Mouse (Mus musculus) liver, embryonic 11.5 days (tissue): ENCODE results near the gene Tanc2. TPM values are rescaled to one million over a fixed set of nuclear protein-coding genes. Genes with fewer than 3 reads are reported as not detected.

ENCODE experiments used
- ATAC-seq: fragments of 200-750 bp; cut with Nextera tagmentation; replicated peaks from 2 replicates; pipeline ENCODE4 v1.8.0; 2017; ENCODE audit warnings: moderate number of reproducible peaks, mild to moderate bottlenecking, moderate TSS enrichment, moderate library complexity; ENCODE audit not compliant: low FRiP score
- DNase-seq: peaks from one replicate; pipeline ENCODE4 v3.0.0-alpha.2; 2017; ENCODE audit warnings: low spot score
- H3K27ac ChIP-seq: fragments of 300-500 bp; sonication (generic); 2 replicates; pipeline ENCODE4 v1.5.1; 2014; ENCODE audit warnings: mild to moderate bottlenecking, low read depth, low read length, control low read depth
- H3K27me3 ChIP-seq: fragments of 300-500 bp; sonication (generic); replicated peaks from 2 replicates; pipeline ENCODE4 v1.6.1; 2014; ENCODE audit warnings: low read length, mixed read lengths; ENCODE audit not compliant: control insufficient read depth, insufficient read depth
- H3K36me3 ChIP-seq: fragments of 300-500 bp; sonication (generic); 2 replicates; pipeline ENCODE4 v1.6.1; 2014; ENCODE audit warnings: mild to moderate bottlenecking, low read length, moderate library complexity, mixed read lengths; ENCODE audit not compliant: control insufficient read depth, insufficient read depth
- H3K4me1 ChIP-seq: fragments of 300-500 bp; sonication (generic); replicated peaks from 2 replicates; pipeline ENCODE4 v1.6.1; 2014; ENCODE audit warnings: low read length, mixed read lengths; ENCODE audit not compliant: control insufficient read depth, insufficient read depth
- H3K4me2 ChIP-seq: fragments of 300-500 bp; sonication (generic); 2 replicates; pipeline ENCODE4 v1.6.1; 2014; ENCODE audit warnings: mild to moderate bottlenecking, control low read depth, moderate library complexity
- H3K4me3 ChIP-seq: fragments of 300-500 bp; sonication (generic); 2 replicates; pipeline ENCODE4 v1.5.1; 2014; ENCODE audit warnings: low read depth, low read length, control low read depth
- H3K9ac ChIP-seq: fragments of 300-500 bp; sonication (generic); 2 replicates; pipeline ENCODE4 v1.6.1; 2014; ENCODE audit warnings: low read depth, low read length, control low read depth
- H3K9me3 ChIP-seq: fragments of 300-500 bp; sonication (generic); 2 replicates; pipeline ENCODE4 v1.6.1; 2016; ENCODE audit warnings: low read length, inconsistent platforms, mixed read lengths; ENCODE audit not compliant: control insufficient read depth
- WGBS: fragments of 180-500 bp; shearing (Covaris S2); extraction: QIAGEN DNeasy Blood & Tissue Kit; methylation state at CpG from one replicate; pipeline ENCODE4 v1.1.7; 2014; 5-methylcytosine and 5-hydroxymethylcytosine counted together
- polyA plus RNA-seq: library from polyadenylated mRNA; unstranded; fragments of >200 nt; fragmentation: Nextera tagmentation; extraction: Ambion mirVana; gene quantifications from 2 replicates; pipeline ENCODE4 v1.2.1, GENCODE M21; 2014

Tanc2 gene
- polyA plus RNA-seq, 1 experiment from 2014 or later, result 6.9 TPM

GRCm38 (mm10) chr11:105953402-105953801 is 363.6 kb downstream of the Tanc2 start:
- DNase-seq (no peak), ATAC-seq (no peak)
- Histone ChIP-seq H3K27ac (no peak overlapping the region), H3K27me3 (peaks cover 4% of the 10 kb centered on the region; the same call in 1 of the 2 replicates), H3K4me3 (no peak overlapping the region), H3K9me3 (no peaks in the 10 kb centered on the region), H3K4me1 (no peaks in the 10 kb centered on the region), H3K9ac (no peak overlapping the region), H3K4me2 (no peak overlapping the region), H3K36me3 (no peaks in the 10 kb centered on the region)
- 72% methylated on average over 6 of the region's 6 CpGs for WGBS

GRCm38 (mm10) chr11:105955815-105956430 is 366.1 kb downstream of the Tanc2 start:
- 90% methylated on average over 28 of the region's 28 CpGs for WGBS
- no peak for ATAC-seq
- no peak overlapping the region for H3K4me3 ChIP-seq
- H3K4me2 ChIP-seq, result no peak overlapping the region
- DNase-seq, result no peak
- peaks cover 2% of the 10 kb centered on the region; the same call in 1 of the 2 replicates for H3K27me3 ChIP-seq
- H3K9ac ChIP-seq, result no peak overlapping the region
- no peaks in the 10 kb centered on the region for H3K36me3 ChIP-seq
- no peak overlapping the region for H3K27ac ChIP-seq
- H3K4me1 ChIP-seq, result no peaks in the 10 kb centered on the region
- H3K9me3 ChIP-seq, result no peaks in the 10 kb centered on the region

DNA sequence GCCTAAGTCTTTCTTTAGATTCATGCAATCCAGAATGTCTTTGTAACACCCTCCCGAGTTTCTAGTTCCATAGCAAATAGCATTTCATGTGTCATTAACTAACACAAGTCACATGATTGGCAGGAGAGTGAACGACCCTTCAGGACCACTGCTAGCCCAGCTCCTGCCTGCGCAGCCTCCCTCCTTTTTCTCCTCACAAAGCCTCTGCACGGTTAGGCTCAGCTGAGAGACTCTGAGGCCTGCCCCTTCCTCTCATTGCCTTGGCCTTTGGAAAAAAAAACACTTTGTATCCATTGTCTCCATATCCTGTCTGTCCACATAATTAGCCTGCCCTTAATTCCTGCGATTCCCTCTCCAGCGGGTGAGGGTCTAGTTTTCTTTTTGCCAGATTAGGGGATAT is 367.7 kb downstream of the Tanc2 start:
- Histone ChIP-seq H3K4me2 (no peak overlapping the region), H3K9ac (no peak overlapping the region), H3K27ac (no peak overlapping the region), H3K4me3 (no peak overlapping the region), H3K4me1 (no peaks in the 10 kb centered on the region), H3K9me3 (no peaks in the 10 kb centered on the region), H3K27me3 (0 out of 2 replicates have a peak, but pooled peaks cover 2% of the 10 kb centered on the region), H3K36me3 (no peaks in the 10 kb centered on the region)
- DNase-seq, result no peak
- WGBS, result 58% methylated on average over 6 of the region's 6 CpGs
- no peak for ATAC-seq

GRCm38 (mm10) chr11:105958566-105958965 is 368.8 kb downstream of the Tanc2 start:
- Histone ChIP-seq H3K9me3 (no peaks in the 10 kb centered on the region), H3K4me3 (no peak overlapping the region), H3K36me3 (no peaks in the 10 kb centered on the region), H3K27me3 (no peaks in the 10 kb centered on the region), H3K27ac (no peak overlapping the region), H3K4me1 (no peaks in the 10 kb centered on the region), H3K9ac (no peak overlapping the region), H3K4me2 (no peak overlapping the region)
- ATAC-seq (no peak), DNase-seq (no peak)
- 30% methylated on average over 1 of the region's 1 CpGs for WGBS

GRCm38 (mm10) chr11:105959355-105959754 is 369.6 kb downstream of the Tanc2 start:
- Histone ChIP-seq H3K4me2 (peak overlapping the region; percentile 33), H3K9ac (no peak overlapping the region), H3K27ac (no peak overlapping the region), H3K9me3 (no peaks in the 10 kb centered on the region), H3K4me3 (no peak overlapping the region), H3K27me3 (no peaks in the 10 kb centered on the region), H3K36me3 (no peaks in the 10 kb centered on the region), H3K4me1 (no peaks in the 10 kb centered on the region)
- 13% methylated on average over 17 of the region's 17 CpGs for WGBS
- ATAC-seq, result no peak
- DNase-seq, result no peak

DNA sequence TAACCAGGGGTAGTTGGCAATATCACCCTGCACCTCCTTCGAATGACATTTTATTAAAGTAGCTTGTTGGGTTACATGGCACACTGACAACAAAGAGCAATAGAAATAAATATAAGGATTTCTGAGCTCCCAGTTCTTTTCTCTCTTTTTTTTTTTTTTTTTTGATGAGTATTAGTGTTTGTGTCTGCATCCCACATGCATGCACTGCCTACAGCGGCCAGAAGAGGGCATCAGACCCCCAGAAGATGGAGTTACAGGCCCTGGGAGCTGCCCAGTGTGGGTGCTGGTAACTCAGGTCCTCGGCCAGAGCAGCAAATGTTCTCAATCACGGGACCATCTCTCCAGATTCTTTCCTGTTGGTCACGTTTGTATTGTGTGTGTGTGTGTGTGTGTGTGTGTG is 374.9 kb downstream of the Tanc2 start:
- Histone ChIP-seq H3K9ac (no peak overlapping the region), H3K4me2 (no peak overlapping the region), H3K36me3 (no peaks in the 10 kb centered on the region), H3K4me1 (peaks cover 5% of the 10 kb centered on the region; the same call in 1 of the 2 replicates), H3K4me3 (no peak overlapping the region), H3K27me3 (peaks cover 38% of the 10 kb centered on the region), H3K27ac (no peak overlapping the region), H3K9me3 (no peaks in the 10 kb centered on the region)
- 65% methylated on average over 5 of the region's 5 CpGs for WGBS
- no peak for ATAC-seq
- no peak for DNase-seq

DNA sequence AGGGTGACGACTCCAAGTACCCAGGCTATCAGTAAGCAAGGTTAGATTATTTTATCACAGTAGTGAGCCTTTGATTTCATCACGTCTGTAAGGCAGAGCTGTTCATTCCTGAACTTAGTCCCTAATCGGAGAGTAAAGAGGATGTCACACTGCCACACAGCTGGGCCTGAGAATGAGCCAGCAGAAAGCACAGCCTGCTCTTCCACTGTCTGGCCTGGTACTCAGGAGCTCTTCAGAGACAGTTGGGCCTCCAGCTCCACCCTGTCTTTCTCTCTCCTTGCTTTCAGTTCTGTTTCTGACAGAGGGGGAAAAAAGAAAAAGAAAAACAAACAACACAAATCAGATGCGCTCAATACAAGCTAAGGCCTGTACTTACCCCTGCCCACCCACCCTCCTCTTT is 376.5 kb downstream of the Tanc2 start:
- ATAC-seq (no peak), DNase-seq (no peak)
- Histone ChIP-seq H3K36me3 (no peaks in the 10 kb centered on the region), H3K4me2 (no peak overlapping the region), H3K4me3 (no peak overlapping the region), H3K9me3 (no peaks in the 10 kb centered on the region), H3K9ac (no peak overlapping the region), H3K27me3 (peaks cover 53% of the 10 kb centered on the region), H3K27ac (no peak overlapping the region), H3K4me1 (peaks cover 5% of the 10 kb centered on the region; the same call in 1 of the 2 replicates)
- WGBS, result 62% methylated on average over 4 of the region's 4 CpGs

- H3K4me1 ChIP-seq, result peaks cover 5% of the 10 kb centered on the region; the same call in 1 of the 2 replicates
- DNase-seq (no peak), ATAC-seq (no peak; the same call in 1 of the 2 replicates)
- H3K27ac ChIP-seq, result no peak within 1 kb of the TSS
- peak within 1 kb of the TSS; percentile 57 for H3K4me3 ChIP-seq
- peak within 1 kb of the TSS; percentile 80 for H3K4me2 ChIP-seq
- 0 out of 2 replicates have a peak within 1 kb of the TSS, but pooled peaks have one; percentile 16 for H3K9ac ChIP-seq
- H3K27me3 ChIP-seq, result peaks cover 54% of the 10 kb centered on the region
- 2% methylated on average over 68 of the region's 76 CpGs for WGBS
- H3K9me3 ChIP-seq, result no peaks in the 10 kb centered on the region
- H3K36me3 ChIP-seq, result no peaks in the 10 kb centered on the region
These were observed 378.2 kb downstream of the Tanc2 start, which contains the start of gene Ace for GRCm38 (mm10) chr11:105967741-105968574. Ace (plus strand) TSS chr11:105967945.
